Mouse (Mus musculus) MN1 (cell line): ENCODE data around the gene Gatad2b.
"Not testable (repeated sequence)": the region's sequence is repeated elsewhere in the genome, so short reads cannot be mapped to it uniquely, and the experiment has no call there.

Experiments
- DNase-seq: peaks from one replicate; pipeline ENCODE4 v3.0.0-alpha.2; 2016; ENCODE audit warnings: low spot score

Gatad2b gene

GRCm38 (mm10) chr3:90309589-90309988, 16.6 kb downstream of the Gatad2b start:
- no peak for DNase-seq

- no peak for DNase-seq
Observed at GRCm38 (mm10) chr3:90313367-90313766, 20.4 kb downstream of the Gatad2b start.

- DNase-seq, result no peak
Observed at GRCm38 (mm10) chr3:90314241-90314640, 21.3 kb downstream of the Gatad2b start.

GRCm38 (mm10) chr3:90322289-90322688, 29.3 kb downstream of the Gatad2b start:
- no peak for DNase-seq

- DNase-seq, result peak; percentile 65
Observed at GRCm38 (mm10) chr3:90323119-90323518, 30.1 kb downstream of the Gatad2b start.

- DNase-seq, result no peak
Observed at GRCm38 (mm10) chr3:90332485-90332884, 39.5 kb downstream of the Gatad2b start.

GRCm38 (mm10) chr3:90335517-90335916, 42.5 kb downstream of the Gatad2b start:
- no peak for DNase-seq

GRCm38 (mm10) chr3:90338190-90338589, 45.2 kb downstream of the Gatad2b start:
- no peak for DNase-seq

GRCm38 (mm10) chr3:90340177-90340576, 47.2 kb downstream of the Gatad2b start:
- DNase-seq, result no peak

- not testable (repeated sequence) for DNase-seq
Observed at GRCm38 (mm10) chr3:90342853-90343252, 49.9 kb downstream of the Gatad2b start.

GRCm38 (mm10) chr3:90347847-90348246, 54.9 kb downstream of the Gatad2b start:
- DNase-seq, result no peak

GRCm38 (mm10) chr3:90357959-90358358, 65.0 kb downstream of the Gatad2b start:
- no peak for DNase-seq

GRCm38 (mm10) chr3:90359230-90359629, 66.3 kb downstream of the Gatad2b start:
- DNase-seq, result no peak

- DNase-seq, result no peak
Observed at GRCm38 (mm10) chr3:90361476-90361875, 68.5 kb downstream of the Gatad2b start.

GRCm38 (mm10) chr3:90362346-90362745, 69.4 kb downstream of the Gatad2b start:
- DNase-seq, result no peak

- DNase-seq, result no peak
Observed at GRCm38 (mm10) chr3:90367001-90367632, 74.1 kb downstream of the Gatad2b start.

GRCm38 (mm10) chr3:90369041-90369440, 76.1 kb downstream of the Gatad2b start:
- no peak for DNase-seq

GRCm38 (mm10) chr3:90371857-90372256, 78.9 kb downstream of the Gatad2b start:
- DNase-seq, result no peak

- no peak for DNase-seq
Observed at GRCm38 (mm10) chr3:90372817-90373216, 79.8 kb downstream of the Gatad2b start.

GRCm38 (mm10) chr3:90373432-90374028, 80.6 kb downstream of the Gatad2b start:
- peak; percentile 88 for DNase-seq

- DNase-seq, result no peak
Observed at GRCm38 (mm10) chr3:90374368-90374767, 81.4 kb downstream of the Gatad2b start.

GRCm38 (mm10) chr3:90375562-90376246, 82.7 kb downstream of the Gatad2b start:
- peak; percentile 49 for DNase-seq

GRCm38 (mm10) chr3:90376247-90376585, 83.2 kb downstream of the Gatad2b start:
- DNase-seq, result peak; percentile 48
